Mouse (Mus musculus) thymus, postnatal 0 days (tissue): Measurements from ENCODE around the gene Efna3. TPM values are rescaled to one million over a fixed set of nuclear protein-coding genes. Genes with fewer than 3 reads are reported as not detected.

Source experiments
- polyA plus RNA-seq: library from polyadenylated mRNA; unstranded; fragments of >200 nt; fragmentation: Nextera tagmentation; extraction: Ambion mirVana; gene quantifications from 2 replicates; pipeline ENCODE4 v1.2.1, GENCODE M21; 2015

Efna3 gene
- polyA plus RNA-seq, 1 experiment from 2014 or later = 1.0 TPM

Other genes with a start within 250 kb of the Efna3 start
- 12.1 and 13.4 TPM in 2 replicates for gene Rusc1, start 229.7 kb downstream of the Efna3 start, polyA plus RNA-seq
- gene Gm43738, start 221.9 kb downstream of the Efna3 start, polyA plus RNA-seq = not detected in 2 replicates
- gene Fdps, start 221.0 kb downstream of the Efna3 start, polyA plus RNA-seq = 180 and 193 TPM in 2 replicates
- gene Pklr, start 186.8 kb downstream of the Efna3 start, polyA plus RNA-seq = not detected in 2 replicates
- gene Hcn3, start 162.8 kb downstream of the Efna3 start, polyA plus RNA-seq = 1.4 and 1.9 TPM in 2 replicates
- 18.1 and 22.3 TPM in 2 replicates for gene Clk2, start 158.2 kb downstream of the Efna3 start, polyA plus RNA-seq
- 130 and 131 TPM in 2 replicates for gene Scamp3, start 145.5 kb downstream of the Efna3 start, polyA plus RNA-seq
- gene Fam189b, start 139.8 kb downstream of the Efna3 start, polyA plus RNA-seq = 71.2 and 80.1 TPM in 2 replicates
- 51.3 and 51.8 TPM in 2 replicates for gene Gba, start 120.0 kb downstream of the Efna3 start, polyA plus RNA-seq
- 4.9 and 6.2 TPM in 2 replicates for gene Thbs3, start 107.8 kb downstream of the Efna3 start, polyA plus RNA-seq
- 206 and 223 TPM in 2 replicates for gene Mtx1, start 95.9 kb downstream of the Efna3 start, polyA plus RNA-seq
- 1.4 and 2.4 TPM in 2 replicates for gene Muc1, start 93.9 kb downstream of the Efna3 start, polyA plus RNA-seq
- 304 and 318 TPM in 2 replicates for gene Krtcap2, start 77.0 kb downstream of the Efna3 start, polyA plus RNA-seq
- gene Trim46, start 76.7 kb downstream of the Efna3 start, polyA plus RNA-seq = 0.98 and 1.6 TPM in 2 replicates
- 163 and 167 TPM in 2 replicates for gene Dpm3, start 63.6 kb downstream of the Efna3 start, polyA plus RNA-seq
- 84.7 and 87.2 TPM in 2 replicates for gene Slc50a1, start 52.4 kb downstream of the Efna3 start, polyA plus RNA-seq
- gene Efna1, start 41.8 kb downstream of the Efna3 start, polyA plus RNA-seq = 12.4 and 13.2 TPM in 2 replicates
- 5.3 and 6.0 TPM in 2 replicates for gene Efna4, start 15.1 kb upstream of the Efna3 start, polyA plus RNA-seq
- 17.4 and 18.1 TPM in 2 replicates for gene Adam15, start 27.0 kb upstream of the Efna3 start, polyA plus RNA-seq
- not detected in 2 replicates for gene Dcst2, start 39.0 kb upstream of the Efna3 start, polyA plus RNA-seq
- gene Dcst1, start 42.3 kb upstream of the Efna3 start, polyA plus RNA-seq = 0.10 and 0.14 TPM in 2 replicates
- gene Zbtb7b, start 71.8 kb upstream of the Efna3 start, polyA plus RNA-seq = 4.1 and 4.6 TPM in 2 replicates
- gene Lenep, start 79.8 kb upstream of the Efna3 start, polyA plus RNA-seq = not detected in 2 replicates
- 29.5 and 32.6 TPM in 2 replicates for gene Flad1, start 88.9 kb upstream of the Efna3 start, polyA plus RNA-seq
- gene Cks1b, start 95.4 kb upstream of the Efna3 start, polyA plus RNA-seq = 466 and 485 TPM in 2 replicates
- gene Shc1, start 95.5 kb upstream of the Efna3 start, polyA plus RNA-seq = 37.2 and 44.7 TPM in 2 replicates
- gene Pygo2, start 107.2 kb upstream of the Efna3 start, polyA plus RNA-seq = 21.3 and 22.3 TPM in 2 replicates
- gene Pbxip1, start 113.7 kb upstream of the Efna3 start, polyA plus RNA-seq = 23.1 and 27.3 TPM in 2 replicates
- gene Pmvk, start 131.6 kb upstream of the Efna3 start, polyA plus RNA-seq = 39.3 and 40.3 TPM in 2 replicates
- gene Kcnn3, start 197.2 kb upstream of the Efna3 start, polyA plus RNA-seq = 7.3 and 8.8 TPM in 2 replicates